Mouse (Mus musculus) bone marrow, adult 2 months (tissue): ENCODE results near the gene Zc3h15.

ENCODE experiments used
- CTCF ChIP-seq: fragments of 200-500 bp; IDR thresholded peaks from 2 replicates; pipeline ENCODE4 v1.5.1; 2011; ENCODE audit warnings: low read length, control low read depth; ENCODE audit not compliant: control insufficient read depth, insufficient read depth
- POLR2A ChIP-seq: fragments of 200-500 bp; IDR thresholded peaks from 2 replicates; pipeline ENCODE4 v1.6.1; 2011; ENCODE audit warnings: low read depth, mild to moderate bottlenecking, control low read depth, low read length, borderline replicate concordance; ENCODE audit not compliant: control insufficient read depth

DNA sequence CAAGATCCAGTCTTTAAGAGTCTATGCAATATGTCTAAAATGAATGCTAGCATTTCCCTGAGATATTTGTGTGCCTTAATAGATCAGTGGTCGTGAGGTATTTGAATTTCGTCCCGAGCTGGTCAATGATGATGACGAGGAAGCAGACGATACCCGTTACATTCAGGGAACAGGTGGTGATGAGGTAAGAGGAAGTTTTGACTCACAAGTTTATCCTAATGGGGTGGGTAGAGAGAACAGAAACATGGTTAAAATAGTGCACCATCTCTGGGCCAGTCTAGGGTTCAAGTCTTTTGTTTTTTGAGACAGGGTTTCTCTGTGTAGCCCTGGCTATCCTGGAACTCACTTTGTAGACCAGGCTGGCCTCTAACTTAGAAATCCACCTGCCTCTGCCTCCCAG, 17.1 kb downstream of the Zc3h15 start:
- no peak for TF ChIP-seq CTCF
- TF ChIP-seq POLR2A = no peak
